Mouse (Mus musculus) liver, embryonic 11.5 days (tissue): ENCODE results near the gene Gm37240. TPM values are rescaled to one million over a fixed set of nuclear protein-coding genes. Genes with fewer than 3 reads are reported as not detected.

Source experiments
- ATAC-seq: fragments of 200-750 bp; cut with Nextera tagmentation; replicated peaks from 2 replicates; pipeline ENCODE4 v1.8.0; 2017; ENCODE audit warnings: moderate number of reproducible peaks, mild to moderate bottlenecking, moderate TSS enrichment, moderate library complexity; ENCODE audit not compliant: low FRiP score
- DNase-seq: peaks from one replicate; pipeline ENCODE4 v3.0.0-alpha.2; 2017; ENCODE audit warnings: low spot score
- H3K27ac ChIP-seq: fragments of 300-500 bp; sonication (generic); 2 replicates; pipeline ENCODE4 v1.5.1; 2014; ENCODE audit warnings: mild to moderate bottlenecking, low read depth, low read length, control low read depth
- H3K27me3 ChIP-seq: fragments of 300-500 bp; sonication (generic); replicated peaks from 2 replicates; pipeline ENCODE4 v1.6.1; 2014; ENCODE audit warnings: low read length, mixed read lengths; ENCODE audit not compliant: control insufficient read depth, insufficient read depth
- H3K36me3 ChIP-seq: fragments of 300-500 bp; sonication (generic); 2 replicates; pipeline ENCODE4 v1.6.1; 2014; ENCODE audit warnings: mild to moderate bottlenecking, low read length, moderate library complexity, mixed read lengths; ENCODE audit not compliant: control insufficient read depth, insufficient read depth
- H3K4me1 ChIP-seq: fragments of 300-500 bp; sonication (generic); replicated peaks from 2 replicates; pipeline ENCODE4 v1.6.1; 2014; ENCODE audit warnings: low read length, mixed read lengths; ENCODE audit not compliant: control insufficient read depth, insufficient read depth
- H3K4me2 ChIP-seq: fragments of 300-500 bp; sonication (generic); 2 replicates; pipeline ENCODE4 v1.6.1; 2014; ENCODE audit warnings: mild to moderate bottlenecking, control low read depth, moderate library complexity
- H3K4me3 ChIP-seq: fragments of 300-500 bp; sonication (generic); 2 replicates; pipeline ENCODE4 v1.5.1; 2014; ENCODE audit warnings: low read depth, low read length, control low read depth
- H3K9ac ChIP-seq: fragments of 300-500 bp; sonication (generic); 2 replicates; pipeline ENCODE4 v1.6.1; 2014; ENCODE audit warnings: low read depth, low read length, control low read depth
- H3K9me3 ChIP-seq: fragments of 300-500 bp; sonication (generic); 2 replicates; pipeline ENCODE4 v1.6.1; 2016; ENCODE audit warnings: low read length, inconsistent platforms, mixed read lengths; ENCODE audit not compliant: control insufficient read depth
- WGBS: fragments of 180-500 bp; shearing (Covaris S2); extraction: QIAGEN DNeasy Blood & Tissue Kit; methylation state at CpG from one replicate; pipeline ENCODE4 v1.1.7; 2014; 5-methylcytosine and 5-hydroxymethylcytosine counted together
- polyA plus RNA-seq: library from polyadenylated mRNA; unstranded; fragments of >200 nt; fragmentation: Nextera tagmentation; extraction: Ambion mirVana; gene quantifications from 2 replicates; pipeline ENCODE4 v1.2.1, GENCODE M21; 2014

Gm37240 gene
- polyA plus RNA-seq, 1 experiment from 2014 or later, result 1.6 TPM

- DNase-seq (no peak), ATAC-seq (no peak)
- no peaks in the 10 kb centered on the region for H3K36me3 ChIP-seq
- H3K9ac ChIP-seq, result no peak overlapping the region
- H3K4me3 ChIP-seq, result no peak overlapping the region
- no peaks in the 10 kb centered on the region for H3K4me1 ChIP-seq
- WGBS, result 68% methylated on average over 1 of the region's 1 CpGs
- H3K9me3 ChIP-seq, result no peaks in the 10 kb centered on the region
- no peak overlapping the region for H3K27ac ChIP-seq
- no peaks in the 10 kb centered on the region for H3K27me3 ChIP-seq
- H3K4me2 ChIP-seq, result no peak overlapping the region
These were observed 835.1 kb downstream of the Gm37240 start for GRCm38 (mm10) chr3:85052196-85052595.

- Histone ChIP-seq H3K9me3 (no peaks in the 10 kb centered on the region), H3K4me3 (no peak overlapping the region), H3K27ac (no peak overlapping the region), H3K4me2 (no peak overlapping the region), H3K9ac (no peak overlapping the region), H3K36me3 (no peaks in the 10 kb centered on the region), H3K4me1 (no peaks in the 10 kb centered on the region), H3K27me3 (no peaks in the 10 kb centered on the region)
- no peak for ATAC-seq
- DNase-seq, result no peak
- 85% methylated on average over 5 of the region's 5 CpGs for WGBS
These were observed 838.7 kb downstream of the Gm37240 start for GRCm38 (mm10) chr3:85048569-85048968.

- 92% methylated on average over 8 of the region's 8 CpGs for WGBS
- H3K27me3 ChIP-seq, result no peaks in the 10 kb centered on the region
- no peak overlapping the region for H3K27ac ChIP-seq
- H3K4me1 ChIP-seq, result no peaks in the 10 kb centered on the region
- no peaks in the 10 kb centered on the region for H3K9me3 ChIP-seq
- no peak for ATAC-seq
- no peak overlapping the region for H3K4me3 ChIP-seq
- H3K36me3 ChIP-seq, result no peaks in the 10 kb centered on the region
- no peak for DNase-seq
- H3K9ac ChIP-seq, result no peak overlapping the region
- no peak overlapping the region for H3K4me2 ChIP-seq
These were observed 843.6 kb downstream of the Gm37240 start for GRCm38 (mm10) chr3:85043679-85044218.

- H3K4me3 ChIP-seq, result no peak overlapping the region
- H3K36me3 ChIP-seq, result no peaks in the 10 kb centered on the region
- H3K27me3 ChIP-seq, result no peaks in the 10 kb centered on the region
- DNase-seq (no peak), ATAC-seq (no peak)
- WGBS, result 91% methylated on average over 4 of the region's 4 CpGs
- no peaks in the 10 kb centered on the region for H3K9me3 ChIP-seq
- H3K4me1 ChIP-seq, result no peaks in the 10 kb centered on the region
- H3K4me2 ChIP-seq, result no peak overlapping the region
- no peak overlapping the region for H3K27ac ChIP-seq
- H3K9ac ChIP-seq, result no peak overlapping the region
These were observed 845.2 kb downstream of the Gm37240 start for GRCm38 (mm10) chr3:85042126-85042525.

- Histone ChIP-seq H3K27ac (no peak overlapping the region), H3K9ac (no peak overlapping the region), H3K9me3 (no peaks in the 10 kb centered on the region), H3K4me3 (no peak overlapping the region), H3K4me2 (no peak overlapping the region), H3K36me3 (no peaks in the 10 kb centered on the region), H3K27me3 (no peaks in the 10 kb centered on the region), H3K4me1 (no peaks in the 10 kb centered on the region)
- DNase-seq, result no peak
- no peak for ATAC-seq
- 88% methylated on average over 1 of the region's 1 CpGs for WGBS
These were observed 858.2 kb downstream of the Gm37240 start for GRCm38 (mm10) chr3:85029141-85029540.

GRCm38 (mm10) chr3:85024817-85025705 lies 862.3 kb downstream of the Gm37240 start:
- H3K9ac ChIP-seq, result no peak overlapping the region
- no peak overlapping the region for H3K4me3 ChIP-seq
- H3K4me1 ChIP-seq, result no peaks in the 10 kb centered on the region
- DNase-seq (no peak), ATAC-seq (no peak)
- no peaks in the 10 kb centered on the region for H3K36me3 ChIP-seq
- no peaks in the 10 kb centered on the region for H3K9me3 ChIP-seq
- H3K27ac ChIP-seq, result no peak overlapping the region
- H3K4me2 ChIP-seq, result no peak overlapping the region
- H3K27me3 ChIP-seq, result no peaks in the 10 kb centered on the region
- 30% methylated on average over 6 of the region's 6 CpGs for WGBS

- Histone ChIP-seq H3K27ac (no peak overlapping the region), H3K9me3 (no peaks in the 10 kb centered on the region), H3K9ac (no peak overlapping the region), H3K27me3 (no peaks in the 10 kb centered on the region), H3K4me2 (no peak overlapping the region), H3K4me1 (no peaks in the 10 kb centered on the region), H3K4me3 (no peak overlapping the region), H3K36me3 (no peaks in the 10 kb centered on the region)
- WGBS, result 59% methylated on average over 2 of the region's 2 CpGs
- no peak for ATAC-seq
- DNase-seq, result no peak
These were observed 863.1 kb downstream of the Gm37240 start for GRCm38 (mm10) chr3:85024237-85024636.

- Histone ChIP-seq H3K9me3 (no peaks in the 10 kb centered on the region), H3K27me3 (no peaks in the 10 kb centered on the region), H3K27ac (no peak overlapping the region), H3K4me2 (no peak overlapping the region), H3K9ac (no peak overlapping the region), H3K4me3 (no peak overlapping the region), H3K36me3 (no peaks in the 10 kb centered on the region), H3K4me1 (no peaks in the 10 kb centered on the region)
- WGBS, result 72% methylated on average over 11 of the region's 11 CpGs
- ATAC-seq, result no peak
- no peak for DNase-seq
These were observed 864.5 kb downstream of the Gm37240 start for GRCm38 (mm10) chr3:85022800-85023199.

- Histone ChIP-seq H3K9me3 (no peaks in the 10 kb centered on the region), H3K9ac (no peak overlapping the region), H3K36me3 (no peaks in the 10 kb centered on the region), H3K4me2 (no peak overlapping the region), H3K4me3 (no peak overlapping the region), H3K4me1 (no peaks in the 10 kb centered on the region), H3K27me3 (no peaks in the 10 kb centered on the region), H3K27ac (no peak overlapping the region)
- ATAC-seq (no peak), DNase-seq (no peak)
- 95% methylated on average over 6 of the region's 6 CpGs for WGBS
These were observed 865.5 kb downstream of the Gm37240 start for GRCm38 (mm10) chr3:85021816-85022215.
